Mouse (Mus musculus) bone marrow, adult 2 months (tissue): ENCODE measurements around the gene Pycr2.

Experiments used
- CTCF ChIP-seq: fragments of 200-500 bp; IDR thresholded peaks from 2 replicates; pipeline ENCODE4 v1.5.1; 2011; ENCODE audit warnings: low read length, control low read depth; ENCODE audit not compliant: control insufficient read depth, insufficient read depth
- POLR2A ChIP-seq: fragments of 200-500 bp; IDR thresholded peaks from 2 replicates; pipeline ENCODE4 v1.6.1; 2011; ENCODE audit warnings: low read depth, mild to moderate bottlenecking, control low read depth, low read length, borderline replicate concordance; ENCODE audit not compliant: control insufficient read depth

DNA sequence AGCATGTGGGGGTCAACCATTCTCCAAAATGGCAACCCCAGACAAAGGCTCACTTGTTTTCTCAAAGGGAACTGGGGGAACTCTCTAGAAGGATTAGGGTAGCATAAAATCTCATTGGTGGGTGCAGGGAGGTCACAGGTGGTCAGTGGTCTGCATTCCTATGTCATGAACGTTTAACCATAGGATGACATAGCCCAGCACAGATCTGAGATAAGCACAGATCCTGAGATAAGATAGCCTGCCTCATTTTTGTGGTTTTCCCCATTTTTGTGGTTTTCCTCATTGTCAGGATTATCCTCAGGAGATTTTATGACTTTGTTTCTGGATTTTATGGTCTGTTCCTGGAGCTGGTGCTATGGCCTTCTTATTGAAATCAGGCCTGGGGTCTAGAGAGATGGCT lies 13.0 kb downstream of the Pycr2 start:
- TF ChIP-seq CTCF = no peak
- TF ChIP-seq POLR2A = no peak
